Comparison of ENCODE assay signal across 15 mouse cellular contexts in the genomic region with DNA sequence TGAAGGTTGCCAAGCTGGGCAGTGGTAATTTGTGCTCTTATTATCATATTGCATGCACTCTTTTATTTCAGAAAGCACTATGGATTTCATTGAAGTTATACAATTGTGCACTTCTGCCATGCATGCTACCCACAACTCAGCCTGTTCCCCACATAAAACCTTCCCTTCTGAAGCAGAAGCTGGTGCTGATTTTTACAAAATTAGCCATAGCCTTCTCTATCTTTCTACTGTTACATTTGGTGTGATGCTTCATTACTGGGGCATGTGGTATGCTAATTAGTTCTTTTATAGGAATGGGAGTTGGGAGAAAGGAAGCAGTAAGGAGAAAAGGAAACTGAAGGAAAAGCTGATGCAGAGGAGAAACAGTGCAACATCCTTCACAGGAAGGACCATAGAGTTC.
"Had no signal": no experiment of that assay in that cellular context is flagged by ENCODE, and none has a peak within 500 bp of the region (broad histone marks: within the 10 kb centered on the region; RNA-seq: fewer than 3 reads in every experiment).

No protein-coding gene starts in this region.

- H3K4me3 ChIP-seq: intestine, embryonic 15.5 days; limb, embryonic 12.5 days; liver, embryonic 13.5 days; lung, embryonic 15.5 days; megakaryocyte, embryonic 14.5 days; midbrain, embryonic 12.5 days; stomach, embryonic 15.5 days had no signal

- H3K9ac ChIP-seq: intestine, embryonic 15.5 days; limb, embryonic 12.5 days; liver, embryonic 13.5 days; liver, postnatal 0 days; lung, embryonic 15.5 days; midbrain, embryonic 12.5 days; stomach, embryonic 15.5 days had no signal

- H3K9me3 ChIP-seq: intestine, embryonic 15.5 days; limb, embryonic 12.5 days; liver, embryonic 13.5 days; lung, embryonic 15.5 days; megakaryocyte, embryonic 14.5 days; midbrain, embryonic 12.5 days; stomach, embryonic 15.5 days had no signal

- DNase-seq: kidney, adult 18-20 months; kidney, postnatal 10 days; kidney, postnatal 4 days; liver; liver, embryonic 13.5 days; liver, postnatal 0 days; lung, postnatal 14 days; thymus, postnatal 36 days had no signal

- H3K36me3 ChIP-seq: intestine, embryonic 15.5 days; limb, embryonic 12.5 days; liver, embryonic 13.5 days; lung, embryonic 15.5 days; midbrain, embryonic 12.5 days; stomach, embryonic 15.5 days had no signal

- H3K27ac ChIP-seq: intestine, embryonic 15.5 days; limb, embryonic 12.5 days; liver, embryonic 13.5 days; lung, embryonic 15.5 days; macrophage; midbrain, embryonic 12.5 days; stomach, embryonic 15.5 days had no signal

- H3K4me2 ChIP-seq: intestine, embryonic 15.5 days; limb, embryonic 12.5 days; liver, embryonic 13.5 days; lung, embryonic 15.5 days; midbrain, embryonic 12.5 days; stomach, embryonic 15.5 days had no signal

- ATAC-seq: intestine, embryonic 15.5 days; liver, postnatal 0 days had no signal

- H3K27me3 ChIP-seq: intestine, embryonic 15.5 days; limb, embryonic 12.5 days; liver, embryonic 13.5 days; lung, embryonic 15.5 days; megakaryocyte, embryonic 14.5 days; midbrain, embryonic 12.5 days; stomach, embryonic 15.5 days had no signal

- H3K4me1 ChIP-seq: intestine, embryonic 15.5 days; limb, embryonic 12.5 days; liver, embryonic 13.5 days; lung, embryonic 15.5 days; megakaryocyte, embryonic 14.5 days; stomach, embryonic 15.5 days had no signal
